Mouse (Mus musculus) hindbrain, embryonic 13.5 days (tissue): ENCODE measurements around the gene Nutf2-ps1. TPM values are rescaled to one million over a fixed set of nuclear protein-coding genes. Genes with fewer than 3 reads are reported as not detected.
"Not testable (repeated sequence)": the region's sequence is repeated elsewhere in the genome, so short reads cannot be mapped to it uniquely, and the experiment has no call there.

Experiments used
- ATAC-seq: fragments of 200-750 bp; cut with Nextera tagmentation; 2 replicates; pipeline ENCODE4 v1.8.0; 2017; ENCODE audit warnings: moderate TSS enrichment; ENCODE audit not compliant: low FRiP score
- H3K27ac ChIP-seq: fragments of 300-500 bp; sonication (generic); 2 replicates; pipeline ENCODE4 v1.5.1; 2015; ENCODE audit warnings: inconsistent platforms, mild to moderate bottlenecking, moderate library complexity
- H3K27me3 ChIP-seq: fragments of 300-500 bp; sonication (generic); 2 replicates; pipeline ENCODE4 v1.6.1; 2015; ENCODE audit warnings: mild to moderate bottlenecking, inconsistent platforms
- H3K36me3 ChIP-seq: fragments of 300-500 bp; sonication (generic); 2 replicates; pipeline ENCODE4 v1.6.1; 2015; ENCODE audit warnings: mild to moderate bottlenecking, inconsistent platforms
- H3K4me1 ChIP-seq: fragments of 300-500 bp; sonication (generic); replicated peaks from 2 replicates; pipeline ENCODE4 v1.6.1; 2015; ENCODE audit warnings: inconsistent platforms
- H3K4me2 ChIP-seq: fragments of 300-500 bp; sonication (generic); 2 replicates; pipeline ENCODE4 v1.6.1; 2015; ENCODE audit warnings: inconsistent platforms, mild to moderate bottlenecking, moderate library complexity
- H3K4me3 ChIP-seq: fragments of 300-500 bp; sonication (generic); 2 replicates; pipeline ENCODE4 v1.5.1; 2015; ENCODE audit warnings: mild to moderate bottlenecking, inconsistent platforms
- H3K9ac ChIP-seq: fragments of 300-500 bp; sonication (generic); 2 replicates; pipeline ENCODE4 v1.6.1; 2015; ENCODE audit warnings: mild to moderate bottlenecking, inconsistent platforms
- H3K9me3 ChIP-seq: fragments of 300-500 bp; sonication (generic); 2 replicates; pipeline ENCODE4 v1.6.1; 2016; ENCODE audit warnings: inconsistent platforms
- WGBS: fragments of 180-500 bp; shearing (Covaris S2); methylation state at CpG from one replicate; pipeline ENCODE4 v1.1.7; 2015; 5-methylcytosine and 5-hydroxymethylcytosine counted together
- polyA plus RNA-seq: library from polyadenylated mRNA; unstranded; fragments of >200 nt; fragmentation: Nextera tagmentation; extraction: Ambion mirVana; gene quantifications from 2 replicates; pipeline ENCODE4 v1.2.1, GENCODE M21; 2015

Nutf2-ps1 gene
- 283 and 310 TPM in 2 replicates for polyA plus RNA-seq

- not testable (repeated sequence) for H3K27me3 ChIP-seq, H3K27ac ChIP-seq, H3K9ac ChIP-seq, H3K36me3 ChIP-seq, ATAC-seq, H3K4me3 ChIP-seq, H3K4me1 ChIP-seq, H3K4me2 ChIP-seq
- 96% methylated on average over 7 of the region's 7 CpGs for WGBS
- peaks cover 20% of the 10 kb centered on the region for H3K9me3 ChIP-seq
Observed at GRCm38 (mm10) chr19:53588968-53589367, at the start of gene Nutf2-ps1. Nutf2-ps1 (minus strand) TSS chr19:53589068.

- no peaks in the 10 kb centered on the region for H3K27me3 ChIP-seq
- no peaks in the 10 kb centered on the region for H3K9me3 ChIP-seq
- H3K27ac ChIP-seq: no peak overlapping the region
- H3K4me2 ChIP-seq: no peak overlapping the region
- H3K4me1 ChIP-seq: no peaks in the 10 kb centered on the region
- WGBS: 84% methylated on average over 2 of the region's 2 CpGs
- H3K36me3 ChIP-seq: peaks cover 76% of the 10 kb centered on the region
- ATAC-seq: no peak
- H3K4me3 ChIP-seq: no peak overlapping the region
- H3K9ac ChIP-seq: no peak overlapping the region
Observed at GRCm38 (mm10) chr19:53638041-53638440, 49.2 kb upstream of the Nutf2-ps1 start.

GRCm38 (mm10) chr19:53621681-53622080 is 32.8 kb upstream of the Nutf2-ps1 start:
- Histone ChIP-seq H3K4me3 (no peak overlapping the region), H3K36me3 (peaks cover 76% of the 10 kb centered on the region), H3K4me1 (no peaks in the 10 kb centered on the region), H3K27ac (no peak overlapping the region), H3K9me3 (no peaks in the 10 kb centered on the region), H3K4me2 (no peak overlapping the region), H3K27me3 (no peaks in the 10 kb centered on the region), H3K9ac (no peak overlapping the region)
- 97% methylated on average over 13 of the region's 13 CpGs for WGBS
- ATAC-seq: no peak

GRCm38 (mm10) chr19:53608921-53609320 is 20.1 kb upstream of the Nutf2-ps1 start:
- no peak overlapping the region for H3K9ac ChIP-seq
- no peak overlapping the region for H3K4me3 ChIP-seq
- peaks cover 27% of the 10 kb centered on the region for H3K36me3 ChIP-seq
- no peak overlapping the region for H3K27ac ChIP-seq
- H3K4me2 ChIP-seq: no peak overlapping the region
- no peak for ATAC-seq
- H3K27me3 ChIP-seq: no peaks in the 10 kb centered on the region
- no peaks in the 10 kb centered on the region for H3K9me3 ChIP-seq
- 61% methylated on average over 6 of the region's 6 CpGs for WGBS
- H3K4me1 ChIP-seq: peaks cover 7% of the 10 kb centered on the region; the same call in 1 of the 2 replicates

- Histone ChIP-seq H3K9ac (peak overlapping the region; percentile 92), H3K27me3 (no peaks in the 10 kb centered on the region), H3K9me3 (no peaks in the 10 kb centered on the region), H3K4me3 (peak overlapping the region; percentile 96), H3K36me3 (peaks cover 20% of the 10 kb centered on the region), H3K27ac (peak overlapping the region; percentile 97), H3K4me2 (peak overlapping the region; percentile 94), H3K4me1 (peaks cover 21% of the 10 kb centered on the region)
- no peak for ATAC-seq
- WGBS: 9% methylated on average over 11 of the region's 11 CpGs
Observed at GRCm38 (mm10) chr19:53601363-53601655, 12.4 kb upstream of the Nutf2-ps1 start.

GRCm38 (mm10) chr19:53600549-53601362 is 11.9 kb upstream of the Nutf2-ps1 start:
- ATAC-seq: peak; percentile 78
- peak overlapping the region; percentile 97 for H3K27ac ChIP-seq
- no peaks in the 10 kb centered on the region for H3K9me3 ChIP-seq
- WGBS: under 1% methylated on average over 72 of the region's 82 CpGs
- H3K4me3 ChIP-seq: peak overlapping the region; percentile 96
- H3K4me2 ChIP-seq: peak overlapping the region; percentile 94
- peak overlapping the region; percentile 92 for H3K9ac ChIP-seq
- H3K27me3 ChIP-seq: no peaks in the 10 kb centered on the region
- peaks cover 21% of the 10 kb centered on the region for H3K4me1 ChIP-seq
- peaks cover 16% of the 10 kb centered on the region for H3K36me3 ChIP-seq

- H3K27me3 ChIP-seq: no peaks in the 10 kb centered on the region
- peak within 1 kb of the TSS; percentile 92 for H3K9ac ChIP-seq
- H3K27ac ChIP-seq: peak within 1 kb of the TSS; percentile 97
- WGBS: under 1% methylated on average over 70 of the region's 70 CpGs
- peak; percentile 96 for ATAC-seq
- H3K9me3 ChIP-seq: no peaks in the 10 kb centered on the region
- peaks cover 10% of the 10 kb centered on the region for H3K36me3 ChIP-seq
- H3K4me2 ChIP-seq: peak within 1 kb of the TSS; percentile 94
- peaks cover 21% of the 10 kb centered on the region for H3K4me1 ChIP-seq
- peak within 1 kb of the TSS; percentile 96 for H3K4me3 ChIP-seq
Observed at GRCm38 (mm10) chr19:53599757-53600539, 11.1 kb upstream of the Nutf2-ps1 start, which contains the start of gene Smc3. Smc3 (plus strand) TSS chr19:53600398.

- Histone ChIP-seq H3K4me2 (no peak overlapping the region), H3K36me3 (no peaks in the 10 kb centered on the region), H3K27me3 (no peaks in the 10 kb centered on the region), H3K9ac (no peak overlapping the region), H3K9me3 (no peaks in the 10 kb centered on the region), H3K27ac (no peak overlapping the region), H3K4me3 (no peak overlapping the region), H3K4me1 (peaks cover 7% of the 10 kb centered on the region)
- no peak for ATAC-seq
- WGBS: 53% methylated on average over 7 of the region's 7 CpGs
Observed at GRCm38 (mm10) chr19:53596723-53597474, 8.0 kb upstream of the Nutf2-ps1 start.

GRCm38 (mm10) chr19:53587686-53588085 is 1.2 kb downstream of the Nutf2-ps1 start:
- not testable (repeated sequence) for H3K4me1 ChIP-seq, ATAC-seq, H3K4me3 ChIP-seq, H3K36me3 ChIP-seq, H3K9ac ChIP-seq, H3K27me3 ChIP-seq, H3K27ac ChIP-seq, H3K4me2 ChIP-seq
- 97% methylated on average over 3 of the region's 3 CpGs for WGBS
- H3K9me3 ChIP-seq: peaks cover 23% of the 10 kb centered on the region

- ATAC-seq, H3K27ac ChIP-seq, H3K9ac ChIP-seq, H3K4me1 ChIP-seq, H3K36me3 ChIP-seq, H3K27me3 ChIP-seq, H3K4me3 ChIP-seq, H3K4me2 ChIP-seq: not testable (repeated sequence)
- WGBS: 94% methylated on average over 8 of the region's 8 CpGs
- H3K9me3 ChIP-seq: peaks cover 15% of the 10 kb centered on the region
Observed at GRCm38 (mm10) chr19:53580271-53580670, 8.6 kb downstream of the Nutf2-ps1 start.

- Histone ChIP-seq H3K9ac (no peak overlapping the region), H3K4me1 (0 out of 2 replicates have a peak, but pooled peaks cover 4% of the 10 kb centered on the region), H3K4me2 (peak overlapping the region; percentile 32; the same call in 1 of the 2 replicates), H3K36me3 (no peaks in the 10 kb centered on the region), H3K27ac (no peak overlapping the region), H3K4me3 (no peak overlapping the region), H3K9me3 (peaks cover 1% of the 10 kb centered on the region; the same call in 1 of the 2 replicates), H3K27me3 (no peaks in the 10 kb centered on the region)
- WGBS: 12% methylated on average over 8 of the region's 8 CpGs
- peak; percentile 57; the same call in 1 of the 2 replicates for ATAC-seq
Observed at GRCm38 (mm10) chr19:53578597-53579252, 10.1 kb downstream of the Nutf2-ps1 start.
